Mouse (Mus musculus) cerebellum, postnatal 14 days (tissue): ENCODE measurements at regions not wholly inside any gene's neighbourhood (a gene's known extent, or its start where the extent isn't known, plus 50 kb on each side); places are given as distances from the start of the nearest gene placed in this dataset.

Experiments used
- DNase-seq, 2 experiments: peaks; one replicate each; pipeline ENCODE4 v3.0.0; 2021; ENCODE audit warnings: mixed read lengths in 2 of 2

- no peak for DNase-seq
Observed at GRCm38 (mm10) chr11:24342732-24343131, 264.9 kb downstream of the Bcl11a start.

- DNase-seq, result no peak
Observed at GRCm38 (mm10) chr11:24347225-24347624, 269.4 kb downstream of the Bcl11a start.

DNA sequence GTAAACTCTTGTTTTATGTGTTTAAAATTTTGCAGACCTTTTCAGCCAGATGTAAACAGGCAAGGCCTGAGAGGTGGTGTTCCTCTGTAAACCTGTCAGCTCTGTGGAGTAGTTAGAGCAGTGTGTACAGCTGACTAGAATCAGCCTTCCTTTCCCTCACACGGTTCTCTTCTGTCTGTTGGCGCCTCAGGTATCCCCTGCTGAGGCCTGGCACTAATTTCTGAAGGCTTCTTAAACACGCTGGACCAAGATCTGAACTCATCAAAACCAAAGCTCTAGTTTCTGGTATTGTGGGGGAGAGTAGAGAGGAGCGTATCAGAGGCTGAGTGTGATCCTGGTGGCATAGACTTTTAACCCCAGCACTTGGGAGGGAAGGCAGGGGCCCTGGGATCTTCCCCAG, 270.9 kb downstream of the Bcl11a start:
- DNase-seq, result peak; percentile 50 to 57

DNA sequence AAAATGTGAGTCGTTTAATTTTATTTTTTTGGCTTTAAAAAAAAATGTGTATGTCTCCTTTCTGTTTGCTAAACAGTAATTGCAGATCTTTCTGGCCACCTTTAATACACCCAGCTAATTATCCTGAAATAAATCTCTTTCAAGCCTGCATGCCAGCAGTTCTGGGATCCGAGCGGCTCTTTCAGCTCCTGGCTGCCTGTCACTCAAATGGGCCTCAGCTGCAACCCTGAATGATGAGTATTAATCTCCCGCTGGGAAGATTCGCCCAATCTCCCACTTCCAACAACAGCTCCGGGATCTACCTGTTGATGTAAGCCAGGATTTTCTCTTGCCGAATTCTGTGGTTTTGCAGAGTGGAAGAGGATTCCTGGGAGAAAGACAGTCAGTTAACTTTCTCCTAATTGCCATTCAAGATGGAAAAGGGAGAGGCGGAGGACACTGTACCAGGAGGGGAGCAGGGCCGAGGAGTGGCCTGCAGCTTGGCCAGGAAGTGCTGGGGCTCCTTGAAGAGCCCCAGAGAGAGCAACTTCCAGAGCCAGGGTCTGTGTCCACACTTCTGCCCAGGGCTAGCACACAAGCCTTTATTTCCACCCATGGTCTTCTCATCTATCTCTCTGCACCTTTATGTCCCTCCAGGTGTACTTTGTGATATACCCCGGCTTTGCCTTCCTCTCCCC, 272.2 kb downstream of the Bcl11a start:
- DNase-seq, result no peak

DNA sequence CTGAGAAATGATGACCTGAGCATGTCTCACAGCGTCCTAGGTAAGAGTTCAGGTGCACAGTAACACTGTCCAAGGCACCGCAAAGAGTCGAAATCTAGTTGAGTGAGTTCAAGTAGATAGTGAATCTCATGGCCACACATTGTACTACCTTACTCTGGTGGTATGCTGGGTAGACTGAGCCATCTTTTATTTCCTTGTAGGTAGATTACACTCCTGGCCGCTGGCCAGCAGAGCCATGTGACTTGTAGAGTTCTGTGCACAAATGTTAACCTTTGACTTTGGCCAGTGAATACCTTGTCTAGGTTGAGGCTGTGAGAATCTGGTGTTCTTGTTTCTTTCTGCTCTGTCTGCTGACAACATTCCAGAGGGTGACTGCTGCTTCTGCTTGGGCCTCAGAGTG, 273.0 kb downstream of the Bcl11a start:
- DNase-seq, result no peak

GRCm38 (mm10) chr11:24352071-24352470, 274.2 kb downstream of the Bcl11a start:
- no peak for DNase-seq

DNA sequence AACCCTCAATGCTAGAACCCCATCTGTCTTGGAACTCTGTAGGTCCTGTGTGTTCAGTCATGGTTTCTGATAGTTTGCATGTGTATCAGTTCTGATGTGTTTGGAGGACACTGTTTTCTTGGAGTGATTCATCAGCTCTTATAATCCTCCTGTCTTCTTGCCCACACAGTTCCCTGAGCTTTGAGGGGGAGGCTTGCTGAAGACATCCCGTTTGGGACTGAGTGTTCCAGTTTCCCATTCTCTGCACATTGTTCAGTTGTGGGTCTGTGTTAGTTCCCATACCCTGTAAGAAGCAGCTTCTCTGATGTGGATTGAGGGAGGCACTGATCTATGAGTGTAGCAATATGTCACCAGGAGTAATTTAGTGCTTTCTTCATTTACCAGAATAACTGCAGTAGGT, 275.2 kb downstream of the Bcl11a start:
- no peak for DNase-seq

- DNase-seq, result no peak
Observed at GRCm38 (mm10) chr11:24357388-24357787, 279.5 kb downstream of the Bcl11a start.

DNA sequence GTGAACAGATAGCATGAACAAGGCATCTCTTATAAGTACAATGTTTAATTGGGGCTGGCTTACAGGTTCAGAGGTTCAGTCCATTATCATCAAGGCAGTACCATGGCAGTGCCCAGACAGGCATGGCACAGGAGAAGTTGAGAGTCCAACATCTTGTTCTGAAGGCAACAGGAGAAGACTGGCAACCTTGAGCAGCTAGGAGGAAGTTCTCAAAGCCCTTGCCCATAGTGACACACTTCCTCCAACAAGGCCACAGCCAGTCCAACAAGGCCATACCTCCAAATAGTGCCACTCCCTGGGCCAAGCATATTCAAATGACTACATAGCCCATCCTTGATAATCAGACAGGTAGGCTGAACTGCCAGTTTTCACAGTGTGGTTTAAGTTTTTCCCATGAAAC, 281.2 kb downstream of the Bcl11a start:
- DNase-seq, result no peak

DNA sequence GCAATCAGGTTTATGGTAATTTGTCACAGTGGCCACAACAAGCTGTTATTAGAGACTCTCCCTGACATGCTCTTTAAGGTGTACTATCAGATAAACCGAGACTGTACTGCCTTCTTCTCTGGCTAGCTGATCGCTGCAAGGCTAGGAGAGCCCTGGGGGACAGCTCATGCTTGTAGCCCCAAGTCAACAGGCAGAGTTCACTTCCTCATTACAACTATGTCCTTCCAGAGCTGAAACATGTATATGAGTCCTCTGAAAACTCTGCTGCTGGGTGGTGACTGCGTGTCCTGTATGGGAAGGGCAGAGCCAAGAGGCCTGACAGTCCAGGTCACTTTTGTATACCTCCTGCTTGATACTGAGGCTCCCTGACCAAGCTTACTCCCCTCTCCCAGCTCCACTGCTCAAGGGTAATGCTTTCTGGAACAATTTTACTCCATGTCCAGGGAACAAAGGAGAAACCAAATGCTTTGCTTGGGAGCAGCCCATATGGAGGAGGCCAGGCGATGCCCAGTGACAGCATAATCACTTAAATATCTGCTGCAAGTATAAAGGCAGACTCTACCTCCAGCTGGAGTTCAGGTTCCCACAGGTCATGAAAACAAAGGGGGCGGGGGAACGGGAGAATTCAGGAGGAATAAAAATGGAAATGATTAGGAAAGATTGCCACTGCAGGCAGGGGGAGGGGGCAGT, 284.3 kb downstream of the Bcl11a start:
- no peak for DNase-seq

GRCm38 (mm10) chr11:24362688-24363035, 284.8 kb downstream of the Bcl11a start:
- no peak for DNase-seq

DNA sequence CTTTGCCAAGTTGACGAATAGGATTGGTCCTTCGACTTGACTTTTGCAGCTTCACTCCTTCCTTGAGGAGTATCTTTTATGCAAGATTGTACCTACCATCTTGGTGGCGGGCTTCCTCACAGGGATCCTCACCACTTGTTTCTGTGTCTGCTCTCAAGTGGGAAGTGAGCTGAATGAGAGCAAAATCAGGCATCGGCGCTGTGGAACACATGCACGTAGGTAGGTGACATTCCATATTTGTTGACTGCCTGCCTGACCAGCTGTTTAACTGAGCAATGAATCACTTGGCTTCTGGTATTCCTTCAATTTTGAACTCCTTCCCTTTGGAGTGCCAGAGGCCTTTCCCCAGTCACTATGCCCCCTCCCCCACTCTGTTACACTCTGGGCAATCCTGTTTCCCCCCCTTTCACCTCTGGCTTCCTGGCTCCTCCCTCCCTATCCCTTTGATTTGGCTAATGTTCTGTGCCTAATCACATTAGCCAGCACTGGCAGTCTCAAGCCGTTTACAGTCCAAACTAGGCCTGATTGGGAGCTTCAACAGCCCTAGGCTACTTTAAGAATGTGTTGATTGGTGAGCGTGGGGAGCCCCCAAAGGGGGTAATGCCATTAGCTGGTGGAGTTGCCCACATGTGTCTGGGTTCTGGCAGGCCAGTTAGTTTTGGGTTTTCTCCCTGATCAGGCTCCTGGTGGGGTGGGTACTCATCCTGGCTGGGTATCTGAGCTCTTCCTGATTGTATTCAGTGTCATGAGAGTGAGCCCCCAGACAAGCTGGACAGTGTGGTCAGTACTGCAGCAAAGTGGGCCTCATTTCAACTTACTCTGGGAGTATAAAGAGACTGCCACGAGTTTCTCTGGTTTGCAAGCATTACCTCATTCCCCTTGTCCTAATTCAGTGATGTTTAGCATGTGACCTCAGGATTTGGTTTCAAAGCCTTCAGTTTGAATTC, 285.8 kb downstream of the Bcl11a start:
- no peak for DNase-seq

DNA sequence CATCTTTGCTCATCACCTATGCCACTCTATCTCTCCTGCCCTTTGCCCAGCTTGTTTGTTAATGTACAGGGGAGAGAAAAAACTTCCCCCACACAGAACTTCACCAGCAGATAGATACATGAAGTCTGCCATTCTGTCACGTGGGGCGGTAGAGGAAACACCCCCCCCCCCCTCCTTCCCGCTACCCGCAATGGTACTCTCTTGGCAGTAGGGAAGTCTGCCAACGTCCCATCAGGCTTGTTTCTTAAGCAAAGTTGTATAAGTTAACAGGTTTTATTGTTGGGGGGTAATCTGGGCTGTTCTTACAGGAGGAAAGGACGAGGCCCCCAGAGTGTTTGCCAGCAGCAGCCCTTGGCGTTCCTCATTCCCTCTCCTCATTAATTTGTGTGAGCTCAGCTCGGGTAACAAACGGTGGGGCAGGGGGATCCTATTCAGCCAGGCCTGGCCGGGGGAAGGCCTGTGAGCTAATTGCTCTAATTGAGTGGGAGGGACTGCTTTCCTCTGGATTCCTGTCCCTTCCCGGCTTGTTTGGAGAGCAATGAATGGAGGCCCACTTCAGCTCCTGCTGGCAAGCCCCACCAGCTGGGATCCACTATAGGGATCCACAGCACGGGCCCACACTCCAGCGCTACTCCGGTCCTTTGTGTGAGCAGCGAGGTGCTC, 292.5 kb downstream of the Bcl11a start:
- DNase-seq, result peak in 1 of 2 experiments; percentile 10

DNA sequence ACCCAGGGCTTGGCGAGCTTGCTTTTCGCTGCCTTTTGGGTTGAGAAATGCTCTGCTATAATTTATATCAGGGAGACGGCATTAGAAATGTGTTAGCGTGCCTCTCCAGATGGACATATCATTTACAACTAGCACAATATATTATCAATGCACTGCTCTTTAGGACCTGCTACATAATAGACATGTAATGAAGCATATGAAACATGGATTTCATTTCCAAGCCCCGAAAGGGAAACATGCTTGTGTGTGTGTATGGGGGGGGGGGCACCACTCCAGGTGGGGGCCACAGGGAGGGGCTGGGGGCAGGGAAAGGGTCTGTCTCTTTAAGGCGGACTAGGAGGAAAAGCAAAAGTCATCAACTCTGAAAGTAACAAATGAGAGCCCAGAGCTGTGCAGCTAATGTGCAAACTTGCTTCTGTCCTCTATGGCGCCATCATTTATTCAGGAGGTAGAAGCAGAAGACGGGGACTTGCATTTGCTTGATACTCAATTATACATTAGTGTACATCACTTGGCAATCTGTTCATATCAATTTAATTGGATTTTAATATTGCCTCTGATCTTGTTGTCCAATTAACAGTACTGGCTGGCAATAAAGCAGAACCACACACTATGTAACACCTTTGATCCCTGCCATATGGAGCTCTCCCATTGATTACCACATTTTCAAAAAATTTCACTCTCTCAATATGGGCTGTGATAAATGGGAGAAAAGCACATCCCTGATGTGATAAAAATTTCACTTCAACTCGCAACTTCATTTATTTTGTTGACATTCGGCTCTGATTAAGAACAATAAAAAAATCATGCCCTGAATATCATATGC, 293.2 kb downstream of the Bcl11a start:
- DNase-seq, result no peak

DNA sequence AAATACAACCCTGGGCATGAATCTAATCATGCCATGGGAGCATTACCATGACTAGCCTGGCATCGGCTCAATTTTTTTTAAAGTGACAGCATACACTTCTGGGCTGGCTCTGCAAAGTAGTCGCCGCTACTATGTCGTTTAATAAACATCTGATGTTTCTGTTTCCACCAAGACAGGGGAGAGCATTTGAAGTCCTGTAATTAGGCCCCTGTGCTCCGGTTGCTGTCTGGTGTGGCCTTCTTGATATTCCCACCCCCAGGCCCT, 293.8 kb downstream of the Bcl11a start:
- peak; percentile 14 to 22 for DNase-seq

DNA sequence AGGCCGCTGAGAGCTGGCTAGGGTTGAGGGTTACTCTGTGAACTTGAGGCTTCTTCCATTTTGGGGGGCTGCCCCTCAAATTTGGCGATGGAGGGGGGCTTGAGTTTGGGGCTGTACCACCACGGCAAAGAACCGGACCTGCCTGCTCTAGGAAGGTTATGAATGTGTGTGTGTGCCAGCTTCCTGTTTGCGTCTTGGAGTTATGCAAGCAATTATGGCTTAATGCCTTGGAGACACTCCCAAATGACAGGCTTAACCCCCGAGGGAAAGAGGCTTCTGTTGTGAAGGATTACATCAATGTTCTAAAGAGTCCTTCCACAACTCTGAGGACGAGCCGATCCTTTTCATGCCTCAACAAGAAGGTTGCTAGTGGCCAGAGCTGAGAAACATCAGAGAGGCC, 294.1 kb downstream of the Bcl11a start:
- DNase-seq, result peak; percentile 7 to 24

DNA sequence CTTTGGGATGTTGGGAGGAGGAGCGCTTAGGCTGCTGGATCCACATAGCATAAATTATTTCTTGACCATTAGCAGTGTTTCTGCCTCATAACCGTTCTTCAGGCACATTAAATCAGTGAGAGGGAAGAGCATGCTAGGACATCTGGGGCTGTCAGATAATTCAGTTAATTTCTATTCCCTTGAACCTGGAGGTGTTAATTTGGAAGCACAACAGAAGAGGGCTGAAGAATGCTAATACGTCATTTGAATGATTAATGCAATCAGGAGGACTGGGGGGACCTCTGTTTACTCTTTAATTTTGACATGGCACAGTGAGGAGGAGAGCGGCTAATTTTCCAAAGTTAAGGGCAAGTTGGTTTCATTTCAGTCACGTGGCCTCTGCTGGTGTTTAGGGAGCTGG, 294.8 kb downstream of the Bcl11a start:
- no peak for DNase-seq

DNA sequence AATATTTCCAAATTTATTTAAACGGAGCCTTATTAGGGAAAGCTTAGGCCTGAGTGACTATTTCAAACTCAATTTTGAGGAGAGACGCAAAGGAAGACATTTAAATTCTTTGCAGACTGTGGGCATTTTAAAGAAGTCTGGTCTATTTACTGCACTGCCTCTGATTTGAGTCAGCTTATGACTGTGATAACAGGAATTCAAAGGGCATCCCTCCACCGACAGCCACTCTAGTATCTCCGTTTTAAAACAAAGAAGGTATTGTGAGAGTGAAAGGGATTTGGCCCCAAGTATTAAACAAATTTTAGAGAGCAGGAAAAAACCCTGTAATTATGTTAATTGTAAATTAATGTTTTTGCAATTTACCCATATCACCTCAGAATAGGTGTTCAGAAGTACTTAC, 295.4 kb downstream of the Bcl11a start:
- DNase-seq, result no peak

DNA sequence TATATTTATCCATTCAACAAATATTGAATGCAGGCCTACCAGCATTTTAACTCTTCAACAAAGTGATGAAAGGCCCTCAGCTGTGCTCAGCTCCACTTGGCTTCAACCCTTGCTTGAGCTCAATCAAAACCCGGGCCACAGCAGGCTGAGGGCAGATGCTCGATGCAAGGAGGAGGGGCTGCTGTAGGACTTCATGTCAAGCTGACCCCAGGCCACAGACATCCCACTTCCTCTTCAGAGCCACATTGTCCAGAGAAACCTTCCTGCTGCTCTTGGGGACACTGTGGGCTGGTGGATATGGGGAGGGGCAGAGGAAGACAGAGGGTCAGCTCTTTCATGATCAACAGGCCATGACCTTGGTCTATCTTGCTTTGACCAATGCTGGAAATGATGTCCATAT, 299.7 kb downstream of the Bcl11a start:
- no peak for DNase-seq

- DNase-seq, result no peak
Observed at GRCm38 (mm10) chr11:24390578-24390977, 312.7 kb downstream of the Bcl11a start.

GRCm38 (mm10) chr11:24391385-24391784, 313.5 kb downstream of the Bcl11a start:
- no peak for DNase-seq

- DNase-seq, result no peak
Observed at GRCm38 (mm10) chr11:24395478-24395877, 317.6 kb downstream of the Bcl11a start.

GRCm38 (mm10) chr11:24396911-24397310, 319.1 kb downstream of the Bcl11a start:
- DNase-seq, result no peak
